Comparison of ENCODE assay signal across 8 mouse cellular contexts in genomic region chr2:30133613-30134377, GRCm38 (mm10). TPM values are rescaled to one million over a fixed set of nuclear protein-coding genes. Genes with fewer than 3 reads are reported as not detected.
DNase-seq lines count a peak whose midpoint lies in the region; ATAC-seq and TF ChIP-seq lines count a peak whose summit lies in the region.

TSS of gene Tbc1d13 (plus strand) at chr2:30133746.

- peak within 1 kb of the TSS; percentile 87 for H3K9ac ChIP-seq in ES-Bruce4 (ENCODE audit: low read depth, poor library complexity, severe bottlenecking)
- peak within 1 kb of the TSS; percentile 85 for H3K9ac ChIP-seq in forebrain, embryonic 13.5 days
- H3K9ac ChIP-seq in liver, postnatal 0 days (replicated peaks), result peak within 1 kb of the TSS; percentile 81
- peak within 1 kb of the TSS; percentile 79 for H3K9ac ChIP-seq in neural tube, embryonic 14.5 days (replicated peaks; ENCODE audit: low read depth, low read length)

- H3K27ac ChIP-seq in ES-Bruce4 (ENCODE audit: insufficient read depth, low read length), result peak within 1 kb of the TSS; percentile 97
- peak within 1 kb of the TSS; percentile 52; the same call in 1 of the 2 replicates for H3K27ac ChIP-seq in forebrain, embryonic 13.5 days
- H3K27ac ChIP-seq in liver, postnatal 0 days (ENCODE audit: low read depth), result peak within 1 kb of the TSS; percentile 91
- H3K27ac ChIP-seq in neural tube, embryonic 14.5 days (ENCODE audit: low read depth, low read length), result peak within 1 kb of the TSS; percentile 70

- DNase-seq in heart, postnatal 10 days, result peak; percentile 99
- DNase-seq in large intestine, adult 2 months (ENCODE audit: low read depth, low spot score), result peak; percentile 77
- DNase-seq in liver, postnatal 0 days, result peak; percentile 98
- peak; percentile 98 for DNase-seq in testis, postnatal 10 days (ENCODE audit: low spot score)

- ATAC-seq in cerebellum, adult (ENCODE audit: insufficient number of reproducible peaks, low FRiP score, low TSS enrichment), result peak; percentile 89
- ATAC-seq in forebrain, embryonic 13.5 days, result peak; percentile 95
- ATAC-seq in liver, postnatal 0 days, result peak; percentile 96
- ATAC-seq in neural tube, embryonic 14.5 days (ENCODE audit: low read depth), result peak; percentile 94

- peaks cover 6% of the 10 kb centered on the region for H3K4me1 ChIP-seq in ES-Bruce4 (ENCODE audit: control insufficient read depth, insufficient read depth, low read length)
- H3K4me1 ChIP-seq in forebrain, embryonic 13.5 days, result peaks cover 26% of the 10 kb centered on the region
- peaks cover 16% of the 10 kb centered on the region for H3K4me1 ChIP-seq in liver, postnatal 0 days (ENCODE audit: insufficient read depth)
- H3K4me1 ChIP-seq in neural tube, embryonic 14.5 days (ENCODE audit: control insufficient read depth, insufficient read depth, low read length), result peaks cover 18% of the 10 kb centered on the region

- no peak for TF ChIP-seq CTCF in ES-Bruce4 (IDR thresholded peaks at IDR 0.05; ENCODE audit: low read depth, low read length)
- TF ChIP-seq CTCF in liver, postnatal 0 days (IDR thresholded peaks at IDR 0.05; ENCODE audit: low read depth), result no peak

- peak; percentile 99 for TF ChIP-seq POLR2A in ES-Bruce4 (IDR thresholded peaks at IDR 0.05; ENCODE audit: insufficient read depth, low read length)

- H3K4me2 ChIP-seq in forebrain, embryonic 13.5 days, result peak within 1 kb of the TSS; percentile 93
- peak within 1 kb of the TSS; percentile 87 for H3K4me2 ChIP-seq in liver, postnatal 0 days (ENCODE audit: low read depth, low read length)
- H3K4me2 ChIP-seq in neural tube, embryonic 14.5 days (ENCODE audit: low read depth, low read length), result peak within 1 kb of the TSS; percentile 96

- peak; percentile 93 for TF ChIP-seq EP300 in ES-Bruce4 (IDR thresholded peaks at IDR 0.05; ENCODE audit: insufficient read depth, low read depth, low read length)
- TF ChIP-seq EP300 in liver, postnatal 0 days (IDR thresholded peaks at IDR 0.05; ENCODE audit: low read depth), result peak; percentile 6; the same call in 1 of the 2 replicates

- peaks cover 27% of the 10 kb centered on the region for H3K36me3 ChIP-seq in ES-Bruce4 (ENCODE audit: control insufficient read depth, insufficient read depth, low read length, poor library complexity, severe bottlenecking)
- peaks cover 33% of the 10 kb centered on the region for H3K36me3 ChIP-seq in forebrain, embryonic 13.5 days (ENCODE audit: poor library complexity, severe bottlenecking)
- H3K36me3 ChIP-seq in liver, postnatal 0 days (replicated peaks; ENCODE audit: insufficient read depth, low read length), result peaks cover 9% of the 10 kb centered on the region; the same call in 1 of the 2 replicates
- peaks cover 9% of the 10 kb centered on the region; the same call in 1 of the 2 replicates for H3K36me3 ChIP-seq in neural tube, embryonic 14.5 days (ENCODE audit: control insufficient read depth, insufficient read depth, low read length)

- peak within 1 kb of the TSS; percentile 88 for H3K4me3 ChIP-seq in ES-Bruce4 (ENCODE audit: low read depth, low read length)
- peak within 1 kb of the TSS; percentile 73 for H3K4me3 ChIP-seq in forebrain, embryonic 13.5 days
- peak within 1 kb of the TSS; percentile 69 for H3K4me3 ChIP-seq in liver, postnatal 0 days (ENCODE audit: low read depth, low read length)
- H3K4me3 ChIP-seq in neural tube, embryonic 14.5 days (ENCODE audit: low read depth, low read length), result peak within 1 kb of the TSS; percentile 82

- H3K27me3 ChIP-seq in ES-Bruce4 (ENCODE audit: control insufficient read depth, insufficient read depth, low read length, poor library complexity, severe bottlenecking), result no peaks in the 10 kb centered on the region
- H3K27me3 ChIP-seq in forebrain, embryonic 13.5 days, result no peaks in the 10 kb centered on the region
- no peaks in the 10 kb centered on the region for H3K27me3 ChIP-seq in liver, postnatal 0 days (ENCODE audit: insufficient read depth, low read length)
- H3K27me3 ChIP-seq in neural tube, embryonic 14.5 days (ENCODE audit: control insufficient read depth, insufficient read depth, low read length), result no peaks in the 10 kb centered on the region

- no peaks in the 10 kb centered on the region for H3K9me3 ChIP-seq in ES-Bruce4 (replicated peaks; ENCODE audit: control insufficient read depth, insufficient read depth, low read length, poor library complexity, severe bottlenecking)
- no peaks in the 10 kb centered on the region for H3K9me3 ChIP-seq in forebrain, embryonic 13.5 days (replicated peaks)
- no peaks in the 10 kb centered on the region for H3K9me3 ChIP-seq in liver, postnatal 0 days (ENCODE audit: low read length)
- H3K9me3 ChIP-seq in neural tube, embryonic 14.5 days (ENCODE audit: control insufficient read depth, low read length), result no peaks in the 10 kb centered on the region

- WGBS in forebrain, embryonic 13.5 days, result 0% methylated on average over 46 of the region's 46 CpGs
- under 1% methylated on average over 46 of the region's 46 CpGs for WGBS in large intestine, adult 2 months
- 1% methylated on average over 46 of the region's 46 CpGs for WGBS in liver, postnatal 0 days (ENCODE audit: insufficient replicate concordance)
- under 1% methylated on average over 46 of the region's 46 CpGs for WGBS in neural tube, embryonic 14.5 days

- intact Hi-C loops in heart, postnatal 10 days (cut with DNase I), result loop anchor here (1.0 to 2.0 kb wide), 2 partner anchors 9 to 29 kb away; partner anchors contain the start of gene Zer1

RNA-seq across cellular contexts. Expression of gene Tbc1d13, which starts in this region (rescaled TPM):
- 171 and 173 TPM in 2 replicates for polyA plus RNA-seq in ES-Bruce4 (2011; ENCODE audit: insufficient read depth, insufficient read length, low read depth, missing spikeins)
- polyA plus RNA-seq in forebrain, embryonic 13.5 days (2015; fragmentation: Nextera tagmentation; extraction: Ambion mirVana), result 12.3 and 14.1 TPM in 2 replicates
- total RNA-seq in heart, postnatal 10 days (2021), result 10 to 100 TPM; 19.7 to 24.1 TPM
- 69.9 and 88.8 TPM in 2 replicates for polyA plus RNA-seq in large intestine, adult 2 months (2012; rRNA removed)
- 1.8 and 2.0 TPM in 2 replicates for polyA plus RNA-seq in liver, postnatal 0 days (2015; fragmentation: Nextera tagmentation; extraction: Ambion mirVana)
- 20.3 and 23.6 TPM in 2 replicates for polyA plus RNA-seq in neural tube, embryonic 14.5 days (2014; fragmentation: Nextera tagmentation; extraction: Ambion mirVana)

Comparison
In these comparisons a context has a peak if more than half of its experiments do, and no peak if none do; other contexts are left out.
1. Peak in every context shown above with its lines: DNase-seq, ATAC-seq, H3K4me3 ChIP-seq and H3K27ac ChIP-seq.